Mouse (Mus musculus) stomach, embryonic 16.5 days (tissue): Measurements from ENCODE around the gene Tpcn2. TPM values are rescaled to one million over a fixed set of nuclear protein-coding genes. Genes with fewer than 3 reads are reported as not detected.

ENCODE experiments used
- ATAC-seq: fragments of 200-750 bp; cut with Nextera tagmentation; 2 replicates; pipeline ENCODE4 v1.8.0; 2017; ENCODE audit warnings: moderate number of reproducible peaks, moderate TSS enrichment; ENCODE audit not compliant: insufficient read depth, low FRiP score
- H3K27ac ChIP-seq: fragments of 300-500 bp; sonication (generic); 2 replicates; pipeline ENCODE4 v1.5.1; 2014; ENCODE audit warnings: low read length
- H3K27me3 ChIP-seq: fragments of 300-500 bp; sonication (generic); 2 replicates; pipeline ENCODE4 v1.6.1; 2014; ENCODE audit warnings: low read length, control low read depth, mixed read lengths; ENCODE audit not compliant: control insufficient read depth, insufficient read depth
- H3K36me3 ChIP-seq: fragments of 300-500 bp; sonication (generic); 2 replicates; pipeline ENCODE4 v1.6.1; 2014; ENCODE audit warnings: low read length; ENCODE audit not compliant: control insufficient read depth, insufficient read depth
- H3K4me1 ChIP-seq: fragments of 300-500 bp; sonication (generic); 2 replicates; pipeline ENCODE4 v1.6.1; 2014; ENCODE audit warnings: low read length, control low read depth, mixed read lengths; ENCODE audit not compliant: control insufficient read depth, insufficient read depth
- H3K4me2 ChIP-seq: fragments of 300-500 bp; sonication (generic); 2 replicates; pipeline ENCODE4 v1.6.1; 2014; ENCODE audit warnings: low read depth, low read length, mixed read lengths
- H3K4me3 ChIP-seq: fragments of 300-500 bp; sonication (generic); replicated peaks from 2 replicates; pipeline ENCODE4 v1.5.1; 2014; ENCODE audit warnings: mild to moderate bottlenecking, low read length
- H3K9ac ChIP-seq: fragments of 300-500 bp; sonication (generic); 2 replicates; pipeline ENCODE4 v1.6.1; 2014; ENCODE audit warnings: low read length
- H3K9me3 ChIP-seq: fragments of 300-500 bp; sonication (generic); replicated peaks from 2 replicates; pipeline ENCODE4 v1.6.1; 2016; ENCODE audit warnings: low read length, control low read depth; ENCODE audit not compliant: control insufficient read depth
- WGBS: fragments of 180-500 bp; shearing (Covaris S2); extraction: QIAGEN DNeasy Blood & Tissue Kit; methylation state at CpG from one replicate; pipeline ENCODE4 v1.1.7; 2014; 5-methylcytosine and 5-hydroxymethylcytosine counted together
- polyA plus RNA-seq: library from polyadenylated mRNA; unstranded; fragments of >200 nt; fragmentation: Nextera tagmentation; extraction: Ambion mirVana; gene quantifications from 2 replicates; pipeline ENCODE4 v1.2.1, GENCODE M21; 2015

The Tpcn2 gene
- polyA plus RNA-seq, 1 experiment from 2014 or later, result 9.7 TPM

GRCm38 (mm10) chr7:145240929-145241328 is 42.9 kb downstream of the Tpcn2 start:
- no peak overlapping the region for H3K9ac ChIP-seq
- no peak for ATAC-seq
- no peaks in the 10 kb centered on the region for H3K36me3 ChIP-seq
- H3K9me3 ChIP-seq, result no peaks in the 10 kb centered on the region
- H3K4me1 ChIP-seq, result 0 out of 2 replicates have a peak, but pooled peaks cover 3% of the 10 kb centered on the region
- no peak overlapping the region for H3K4me2 ChIP-seq
- H3K4me3 ChIP-seq, result no peak overlapping the region
- WGBS, result 81% methylated on average over 4 of the region's 4 CpGs
- H3K27ac ChIP-seq, result no peak overlapping the region
- H3K27me3 ChIP-seq, result no peaks in the 10 kb centered on the region

GRCm38 (mm10) chr7:145239736-145240505 is 43.9 kb downstream of the Tpcn2 start:
- 61% methylated on average over 8 of the region's 8 CpGs for WGBS

DNA sequence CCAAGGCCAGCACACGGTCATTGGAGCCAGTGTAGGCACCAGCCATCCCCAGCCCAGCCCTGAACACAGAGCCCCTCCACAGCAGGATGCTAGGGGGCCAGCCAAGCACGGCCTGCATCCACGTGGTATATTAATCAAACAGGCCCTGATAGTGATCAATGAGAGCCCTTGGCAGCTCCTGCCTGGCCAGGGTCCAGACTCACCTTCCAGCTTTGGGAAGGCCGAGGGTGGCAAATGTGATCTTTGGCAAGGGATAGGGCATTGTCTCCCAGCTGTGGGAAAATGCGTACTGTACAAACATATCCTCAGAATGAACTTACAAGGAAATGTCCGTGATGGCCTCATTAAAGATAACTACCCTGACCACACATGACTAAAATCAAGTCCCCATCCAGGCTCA is 44.7 kb downstream of the Tpcn2 start:
- Histone ChIP-seq H3K27me3 (no peaks in the 10 kb centered on the region), H3K4me1 (0 out of 2 replicates have a peak, but pooled peaks cover 3% of the 10 kb centered on the region), H3K4me2 (no peak overlapping the region), H3K9me3 (no peaks in the 10 kb centered on the region), H3K4me3 (no peak overlapping the region), H3K36me3 (no peaks in the 10 kb centered on the region), H3K9ac (no peak overlapping the region; the same call in 1 of the 2 replicates), H3K27ac (no peak overlapping the region)
- no peak for ATAC-seq
- 45% methylated on average over 6 of the region's 6 CpGs for WGBS

More at GRCm38 (mm10) chr7:145239736-145240505, 43.9 kb downstream of the Tpcn2 start:
- Histone ChIP-seq H3K27ac (no peak overlapping the region), H3K4me2 (no peak overlapping the region), H3K4me1 (0 out of 2 replicates have a peak, but pooled peaks cover 3% of the 10 kb centered on the region), H3K36me3 (no peaks in the 10 kb centered on the region), H3K9ac (no peak overlapping the region), H3K27me3 (no peaks in the 10 kb centered on the region), H3K4me3 (no peak overlapping the region), H3K9me3 (no peaks in the 10 kb centered on the region)
- no peak for ATAC-seq

DNA sequence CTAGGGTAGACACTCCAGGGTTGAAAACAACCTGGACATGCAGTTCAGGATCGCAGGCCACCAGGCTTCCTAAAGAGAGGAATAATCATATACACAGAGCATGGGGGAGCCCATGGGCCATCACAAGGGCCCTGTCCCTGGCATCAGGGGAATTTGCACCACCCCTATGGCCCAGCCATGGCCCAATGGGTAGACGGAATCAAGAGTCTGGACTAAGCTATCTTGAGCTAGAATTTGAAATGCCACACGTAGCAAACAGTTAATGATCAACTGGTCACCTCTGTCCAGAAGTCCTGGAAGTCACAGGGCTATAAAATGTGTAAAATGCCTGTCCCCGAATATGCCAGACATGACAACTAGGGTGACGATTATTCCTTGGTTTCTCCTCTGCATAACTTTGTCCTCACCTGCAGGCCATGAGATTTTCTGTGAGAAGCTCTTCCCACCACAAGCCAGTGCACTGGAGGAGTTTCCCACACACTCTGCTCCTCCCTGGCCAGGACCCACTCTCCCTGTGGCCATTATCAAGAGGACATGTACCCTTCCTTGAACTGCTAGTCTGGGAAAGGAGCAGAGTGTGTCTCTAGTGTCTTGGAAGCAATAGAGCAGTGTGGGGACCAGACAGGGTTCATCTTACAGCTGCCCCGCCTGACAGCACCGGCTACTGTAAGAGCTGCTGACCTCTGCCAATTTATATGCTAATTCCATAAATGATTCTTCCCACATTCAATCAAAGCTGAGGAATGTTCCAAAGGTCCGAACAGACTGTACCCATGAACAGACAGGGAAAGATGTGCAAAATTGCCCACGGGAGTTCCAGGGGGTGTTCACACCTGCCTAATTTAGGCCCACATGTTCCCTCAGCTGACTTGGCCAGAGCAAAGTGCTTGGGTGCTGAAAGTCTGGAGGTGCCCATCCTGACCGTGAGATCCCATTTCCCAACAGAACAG is 48.7 kb downstream of the Tpcn2 start:
- no peak overlapping the region for H3K9ac ChIP-seq
- ATAC-seq, result no peak
- no peaks in the 10 kb centered on the region for H3K27me3 ChIP-seq
- H3K4me2 ChIP-seq, result no peak overlapping the region
- H3K9me3 ChIP-seq, result no peaks in the 10 kb centered on the region
- 71% methylated on average over 10 of the region's 10 CpGs for WGBS
- H3K4me3 ChIP-seq, result no peak overlapping the region
- H3K4me1 ChIP-seq, result 0 out of 2 replicates have a peak, but pooled peaks cover 3% of the 10 kb centered on the region
- no peaks in the 10 kb centered on the region for H3K36me3 ChIP-seq
- no peak overlapping the region for H3K27ac ChIP-seq

- Histone ChIP-seq H3K9me3 (no peaks in the 10 kb centered on the region), H3K9ac (no peak overlapping the region), H3K4me3 (no peak overlapping the region), H3K27ac (no peak overlapping the region), H3K4me1 (no peaks in the 10 kb centered on the region), H3K4me2 (no peak overlapping the region), H3K36me3 (no peaks in the 10 kb centered on the region), H3K27me3 (no peaks in the 10 kb centered on the region)
- peak; percentile 21; the same call in 1 of the 2 replicates for ATAC-seq
- 57% methylated on average over 9 of the region's 9 CpGs for WGBS
Measured at GRCm38 (mm10) chr7:145231659-145232058, 52.2 kb downstream of the Tpcn2 start.

DNA sequence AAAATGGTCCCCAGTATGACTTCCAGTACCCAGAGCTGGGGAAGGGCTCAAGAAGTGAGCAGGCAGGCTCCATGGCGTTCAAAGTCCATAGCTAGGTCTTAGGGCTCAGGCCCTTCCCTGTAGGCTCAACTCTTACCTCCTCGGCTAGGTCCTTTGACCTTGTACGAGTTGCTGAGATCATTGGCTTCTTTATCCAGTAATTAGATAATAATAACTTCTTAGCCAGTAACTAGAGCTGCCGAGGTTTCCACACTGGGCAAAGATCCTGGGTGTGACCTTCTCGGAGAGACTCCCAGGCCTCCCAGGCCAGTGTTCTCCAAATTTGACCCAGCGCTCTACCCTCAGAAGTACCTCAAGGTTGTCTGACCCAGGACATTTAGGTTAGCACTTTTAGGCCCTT is 57.2 kb downstream of the Tpcn2 start:
- H3K27me3 ChIP-seq, result no peaks in the 10 kb centered on the region
- H3K4me2 ChIP-seq, result no peak overlapping the region
- peaks cover 13% of the 10 kb centered on the region for H3K4me1 ChIP-seq
- WGBS, result 83% methylated on average over 6 of the region's 6 CpGs
- no peak overlapping the region for H3K27ac ChIP-seq
- H3K9me3 ChIP-seq, result no peaks in the 10 kb centered on the region
- no peak overlapping the region for H3K9ac ChIP-seq
- H3K4me3 ChIP-seq, result no peak overlapping the region
- H3K36me3 ChIP-seq, result no peaks in the 10 kb centered on the region
- no peak for ATAC-seq

- 86% methylated on average over 6 of the region's 6 CpGs for WGBS
- no peak for ATAC-seq
- Histone ChIP-seq H3K27me3 (no peaks in the 10 kb centered on the region), H3K9me3 (no peaks in the 10 kb centered on the region), H3K4me1 (peaks cover 19% of the 10 kb centered on the region), H3K4me3 (no peak overlapping the region), H3K9ac (no peak overlapping the region), H3K4me2 (no peak overlapping the region), H3K36me3 (no peaks in the 10 kb centered on the region), H3K27ac (no peak overlapping the region)
Measured at GRCm38 (mm10) chr7:145225626-145226025, 58.2 kb downstream of the Tpcn2 start.

DNA sequence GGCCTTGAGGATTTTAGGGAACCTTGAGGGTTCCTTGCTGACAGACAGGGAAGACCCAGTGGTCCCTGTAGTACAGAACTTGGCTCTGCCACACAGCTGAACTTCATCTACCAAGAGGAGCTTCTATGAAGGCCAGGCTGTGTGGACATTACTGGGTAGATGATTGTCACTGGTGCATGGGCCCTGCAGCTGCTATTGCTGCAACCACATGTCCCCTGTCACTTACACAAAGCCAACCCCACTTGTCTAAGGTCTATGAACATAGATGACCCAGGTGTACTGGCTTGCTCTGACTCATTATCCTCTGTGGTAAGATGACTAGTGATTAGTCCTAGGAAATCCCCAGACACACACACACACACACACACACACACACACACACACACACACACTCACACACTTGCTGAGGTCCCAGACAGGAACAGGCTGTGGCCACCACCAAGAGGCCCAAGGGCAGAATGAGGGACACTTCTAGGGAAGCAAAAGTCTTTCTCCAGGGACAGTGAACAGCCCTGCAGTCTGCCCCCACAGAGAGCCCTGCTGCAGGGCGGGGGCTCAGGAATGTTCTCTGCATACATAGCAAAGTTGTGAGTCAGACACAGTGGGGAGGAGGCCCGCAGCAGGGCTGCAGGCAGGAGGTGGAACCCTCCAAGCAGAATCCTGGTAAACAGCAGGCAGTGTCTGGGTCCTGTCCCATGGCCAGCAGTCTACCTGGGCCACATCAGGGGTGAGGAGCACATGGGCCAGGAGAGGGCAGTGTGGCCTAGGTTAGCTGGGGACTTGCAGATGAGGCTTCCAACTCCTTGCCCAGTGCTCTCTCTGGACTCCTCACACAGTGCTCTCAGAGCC is 61.7 kb downstream of the Tpcn2 start:
- Histone ChIP-seq H3K27ac (peak overlapping the region; percentile 91), H3K36me3 (no peaks in the 10 kb centered on the region), H3K4me2 (0 out of 2 replicates have a peak overlapping the region, but pooled peaks have one; percentile 22), H3K4me3 (no peak overlapping the region), H3K4me1 (peaks cover 19% of the 10 kb centered on the region), H3K9me3 (no peaks in the 10 kb centered on the region), H3K27me3 (no peaks in the 10 kb centered on the region), H3K9ac (peak overlapping the region; percentile 35; the same call in 1 of the 2 replicates)
- 5% methylated on average over 2 of the region's 2 CpGs for WGBS
- peak; percentile 92 for ATAC-seq
